Mouse (Mus musculus) right cerebral cortex, postnatal 10 days (tissue): ENCODE data around the gene Gm27021.

Source experiments
- DNase-seq, 2 experiments: peaks; one replicate each; pipeline ENCODE4 v3.0.0; 2021; ENCODE audit warnings: low spot score in 2 of 2

Gm27021 gene

GRCm38 (mm10) chr8:120642031-120642662 is 25.7 kb downstream of the Gm27021 start:
- DNase-seq: no peak

- no peak for DNase-seq
These were observed 26.6 kb downstream of the Gm27021 start for GRCm38 (mm10) chr8:120641245-120641644.

- DNase-seq: peak; percentile 51 to 57
These were observed 33.5 kb downstream of the Gm27021 start for GRCm38 (mm10) chr8:120634329-120634839.

GRCm38 (mm10) chr8:120633665-120634271 is 34.1 kb downstream of the Gm27021 start:
- DNase-seq: peak; percentile 41 to 49

DNA sequence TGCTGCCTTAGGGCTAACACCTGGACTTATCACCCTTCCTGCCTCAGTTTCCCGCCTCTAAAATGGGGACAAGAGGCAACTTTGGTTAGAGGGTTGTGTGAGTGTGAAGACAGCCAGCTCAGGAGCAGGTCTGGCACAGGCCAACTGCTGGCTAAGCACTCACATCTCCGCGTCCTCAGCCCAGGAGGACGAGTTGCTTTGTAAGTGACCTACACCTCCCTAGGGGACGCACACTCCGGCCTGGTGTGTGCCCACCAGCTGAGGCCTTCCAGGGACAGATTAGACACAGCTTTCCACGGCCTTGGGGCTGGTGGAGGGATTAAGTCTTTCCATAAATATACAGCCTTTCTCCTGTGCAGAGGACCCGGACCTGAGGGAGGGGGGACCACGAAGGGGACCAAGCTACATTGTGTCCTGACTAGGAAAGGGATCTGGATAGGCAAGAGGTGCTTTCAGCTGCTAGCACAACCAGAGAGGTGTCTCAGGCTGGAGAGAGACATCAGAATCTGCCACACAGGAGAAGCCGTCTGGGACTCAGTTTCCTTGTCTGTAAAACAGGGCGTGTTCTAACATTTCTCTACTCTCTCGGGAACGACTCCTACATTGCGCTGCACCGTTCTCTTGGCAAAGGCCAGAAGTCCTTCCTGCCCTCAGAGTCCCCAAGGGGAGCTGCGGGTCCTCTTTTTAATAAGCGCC is 34.8 kb downstream of the Gm27021 start:
- DNase-seq: no peak

DNA sequence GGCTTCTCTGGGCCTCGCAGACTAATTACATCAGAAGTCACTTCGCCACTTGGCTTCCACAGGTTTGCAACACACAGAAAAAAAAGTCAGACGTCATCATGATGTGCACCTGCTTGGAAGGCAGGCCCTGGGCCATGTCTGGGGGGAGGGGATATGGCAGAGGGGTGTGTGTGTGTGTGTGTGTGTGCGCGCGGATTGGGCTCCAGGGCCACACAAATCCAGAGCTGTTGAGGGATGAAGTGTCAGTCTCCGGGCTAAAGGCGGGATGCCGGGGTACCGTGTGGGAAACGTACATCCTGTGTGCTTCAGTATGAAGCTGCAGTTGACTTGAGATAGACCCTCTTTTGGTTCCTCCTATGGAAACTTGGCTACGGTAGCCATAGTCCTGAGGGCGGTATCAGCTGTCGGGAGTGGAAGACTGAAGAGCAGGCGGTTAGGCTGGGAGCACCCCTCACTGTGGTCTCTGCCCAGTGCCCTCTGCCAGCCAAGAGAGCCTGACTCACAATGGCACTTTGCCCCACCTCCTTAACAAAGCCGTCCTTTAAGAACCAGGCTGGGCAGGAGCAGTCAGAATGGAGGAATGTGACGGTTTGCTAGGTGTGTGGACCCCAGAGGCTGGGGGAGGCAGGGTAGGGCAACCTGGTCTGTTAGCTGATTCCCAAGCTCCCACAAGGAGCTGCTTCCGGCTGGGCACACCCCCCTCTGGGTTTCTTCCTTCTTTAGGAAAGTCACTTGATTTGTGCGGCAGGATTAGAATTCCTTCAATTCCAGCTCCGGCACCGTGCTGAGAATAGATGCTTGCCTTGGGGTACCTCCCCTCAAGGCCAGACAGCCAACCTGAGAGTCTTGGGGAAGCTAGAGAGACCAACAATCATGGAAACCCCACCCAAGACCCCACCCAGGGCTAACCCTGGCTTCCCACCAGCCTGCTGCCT is 36.2 kb downstream of the Gm27021 start:
- DNase-seq: no peak

DNA sequence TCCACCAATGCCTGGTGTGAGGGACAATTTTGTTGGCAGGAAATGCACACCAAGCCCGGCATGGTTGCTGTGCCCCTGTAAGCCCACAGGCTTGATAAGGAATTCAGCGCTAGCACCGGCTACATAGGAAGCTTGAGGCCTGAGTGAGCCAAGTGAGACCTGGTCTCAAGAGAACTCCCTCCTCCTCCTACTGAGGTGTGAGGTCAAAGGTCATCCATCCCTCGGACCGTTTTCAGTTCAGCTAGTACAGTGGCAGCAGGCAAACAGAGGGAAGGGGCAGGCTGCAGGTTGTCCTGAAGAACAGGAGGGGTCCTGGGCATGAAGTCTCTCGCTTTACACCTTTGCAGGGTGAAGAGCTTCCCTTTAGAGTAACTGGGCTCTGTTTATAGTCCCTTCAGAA is 37.0 kb downstream of the Gm27021 start:
- no peak for DNase-seq

DNA sequence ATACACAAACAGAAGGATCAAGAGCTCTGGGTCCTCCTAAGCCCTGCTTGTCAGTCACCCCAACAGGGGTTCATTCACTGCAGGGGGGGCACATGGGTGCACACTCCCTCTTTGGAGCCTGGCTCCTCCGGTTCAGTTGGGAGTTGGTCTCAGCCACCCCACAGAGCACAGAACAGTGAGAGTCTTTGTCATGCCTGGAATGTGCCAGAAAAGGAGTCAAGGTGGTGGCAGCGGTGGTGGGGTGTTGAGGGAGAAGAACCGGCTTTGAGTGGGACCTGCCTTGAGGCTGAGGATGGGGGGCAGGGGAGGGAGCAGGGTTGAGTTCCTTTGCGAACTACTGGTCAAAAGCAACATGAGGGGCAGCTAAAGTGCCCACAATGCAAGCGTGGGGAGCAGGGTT is 37.8 kb downstream of the Gm27021 start:
- no peak for DNase-seq

GRCm38 (mm10) chr8:120627298-120627697 is 40.6 kb downstream of the Gm27021 start:
- no peak for DNase-seq

DNA sequence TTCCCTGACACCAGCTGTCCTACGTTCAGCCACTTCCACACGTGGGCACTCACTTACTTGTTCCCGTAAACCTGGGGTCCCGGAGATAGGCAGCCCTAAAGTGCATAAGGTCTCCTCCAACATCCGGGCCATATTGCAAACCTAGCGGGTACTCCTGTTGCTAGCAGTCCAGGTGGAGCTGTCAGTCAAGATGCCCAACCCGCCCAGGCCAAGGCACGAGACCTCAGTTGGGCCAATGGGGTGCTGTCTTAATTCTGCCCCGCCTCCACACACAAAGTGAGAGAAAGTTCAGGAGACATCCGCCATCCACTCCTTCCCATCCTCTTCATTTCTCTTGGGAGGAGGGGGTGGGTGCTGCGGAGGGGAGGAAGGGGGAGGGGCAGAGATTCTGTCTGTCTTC is 41.4 kb downstream of the Gm27021 start:
- DNase-seq: no peak

- no peak for DNase-seq
These were observed 44.3 kb downstream of the Gm27021 start for GRCm38 (mm10) chr8:120623608-120624007.

DNA sequence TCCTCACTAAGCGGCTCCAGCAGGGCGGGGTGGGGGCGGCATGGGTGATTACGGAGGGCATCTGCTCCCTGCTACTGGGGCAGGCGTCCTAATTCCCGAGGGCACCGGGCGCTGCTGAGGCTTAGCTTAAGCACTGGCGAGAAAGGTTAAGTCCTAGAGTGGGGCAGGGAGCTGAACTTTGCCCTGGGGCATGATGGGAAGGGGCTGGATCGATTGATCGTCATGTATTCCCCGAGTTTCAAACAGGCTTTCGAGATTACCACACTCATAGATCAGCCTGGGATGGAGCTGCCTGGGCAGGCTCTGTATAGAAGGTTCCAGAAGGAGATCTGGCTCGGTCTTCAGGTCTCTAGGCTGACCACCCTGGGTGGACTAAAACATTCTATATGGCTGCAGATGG is 45.7 kb downstream of the Gm27021 start:
- DNase-seq: no peak

DNA sequence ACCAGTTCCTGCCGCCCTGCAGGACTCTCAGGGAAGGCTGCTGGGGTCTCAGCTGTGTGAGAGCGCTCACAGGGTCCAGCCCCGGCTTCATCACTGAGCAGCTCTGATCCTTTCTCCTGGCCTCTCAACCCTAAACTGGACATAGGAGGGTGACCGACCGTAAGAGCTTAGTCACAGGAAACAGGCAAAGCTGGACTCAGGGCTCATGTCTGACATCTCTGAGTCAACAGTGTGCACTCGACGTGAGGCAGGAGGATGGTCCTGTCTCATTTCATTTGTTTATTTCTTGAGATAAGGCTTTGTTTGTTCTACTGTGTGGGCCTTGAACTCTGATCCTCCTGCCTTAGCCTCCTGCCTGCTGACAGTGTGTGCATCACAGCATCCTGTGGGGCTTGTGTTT is 47.4 kb downstream of the Gm27021 start:
- no peak for DNase-seq

DNA sequence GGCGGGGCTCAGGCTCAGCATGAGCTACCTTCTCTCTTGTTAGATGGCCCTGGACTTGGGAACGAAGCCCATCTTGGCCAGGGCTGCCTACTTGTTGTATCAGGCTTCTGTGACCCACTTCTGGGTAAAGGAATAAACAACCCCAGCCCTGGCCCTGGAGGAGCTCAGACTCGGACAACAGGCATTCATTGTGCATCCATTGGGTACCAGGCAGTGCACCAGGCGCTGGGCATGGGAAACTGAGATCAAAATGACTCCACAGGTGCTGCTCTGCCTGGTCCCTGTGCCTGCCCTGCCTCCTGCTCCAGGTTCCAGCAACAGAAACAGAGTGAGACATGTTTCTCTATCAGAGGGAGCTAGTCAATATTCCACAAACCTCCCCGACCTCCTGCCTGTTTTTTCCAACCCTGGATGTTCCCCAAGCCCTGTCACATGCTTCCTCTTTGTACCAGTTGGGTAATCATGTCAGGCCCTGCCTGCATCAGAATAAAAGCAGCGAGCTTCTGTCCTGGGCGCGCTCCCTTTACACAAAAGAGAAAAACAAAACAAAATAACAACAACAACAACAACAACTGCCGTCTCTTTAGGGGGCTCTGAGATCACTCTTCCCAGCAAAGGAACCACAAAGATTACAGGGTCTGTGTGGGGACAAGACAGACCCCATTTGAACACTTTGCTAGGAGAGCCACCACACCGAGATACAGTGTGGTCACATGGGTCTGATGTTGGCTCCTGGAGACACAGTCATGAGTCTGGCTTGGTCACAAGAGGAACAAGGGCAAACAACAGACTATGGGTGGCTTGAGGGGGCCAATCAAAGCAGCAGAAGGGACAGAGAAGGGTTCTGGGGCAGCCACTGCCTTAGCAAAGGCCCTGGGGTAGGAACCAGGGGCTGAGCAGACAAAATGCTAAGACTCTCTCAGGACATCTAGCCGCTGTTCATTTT is 48.4 kb downstream of the Gm27021 start:
- DNase-seq: peak; percentile 71 to 73

DNA sequence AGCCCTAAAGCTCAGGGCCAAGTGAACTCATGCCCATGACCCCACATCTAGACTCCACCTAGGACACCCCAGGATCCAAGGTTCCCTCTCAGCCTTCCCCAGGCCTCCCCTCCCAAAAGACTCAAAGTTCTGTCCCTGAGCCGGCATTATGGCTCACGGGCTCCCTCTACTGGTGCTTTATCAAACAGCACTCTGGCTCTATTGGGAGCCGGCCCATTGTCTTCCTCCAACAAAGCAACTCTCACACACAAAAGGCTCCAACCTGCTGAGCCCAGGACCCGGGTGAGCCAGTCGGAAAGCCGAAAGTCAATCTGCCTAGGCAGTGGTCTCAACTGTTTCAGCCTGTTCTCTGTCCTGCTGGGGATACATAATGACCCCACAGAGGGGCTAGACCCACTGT is 49.8 kb downstream of the Gm27021 start:
- peak; percentile 59 to 77 for DNase-seq

DNA sequence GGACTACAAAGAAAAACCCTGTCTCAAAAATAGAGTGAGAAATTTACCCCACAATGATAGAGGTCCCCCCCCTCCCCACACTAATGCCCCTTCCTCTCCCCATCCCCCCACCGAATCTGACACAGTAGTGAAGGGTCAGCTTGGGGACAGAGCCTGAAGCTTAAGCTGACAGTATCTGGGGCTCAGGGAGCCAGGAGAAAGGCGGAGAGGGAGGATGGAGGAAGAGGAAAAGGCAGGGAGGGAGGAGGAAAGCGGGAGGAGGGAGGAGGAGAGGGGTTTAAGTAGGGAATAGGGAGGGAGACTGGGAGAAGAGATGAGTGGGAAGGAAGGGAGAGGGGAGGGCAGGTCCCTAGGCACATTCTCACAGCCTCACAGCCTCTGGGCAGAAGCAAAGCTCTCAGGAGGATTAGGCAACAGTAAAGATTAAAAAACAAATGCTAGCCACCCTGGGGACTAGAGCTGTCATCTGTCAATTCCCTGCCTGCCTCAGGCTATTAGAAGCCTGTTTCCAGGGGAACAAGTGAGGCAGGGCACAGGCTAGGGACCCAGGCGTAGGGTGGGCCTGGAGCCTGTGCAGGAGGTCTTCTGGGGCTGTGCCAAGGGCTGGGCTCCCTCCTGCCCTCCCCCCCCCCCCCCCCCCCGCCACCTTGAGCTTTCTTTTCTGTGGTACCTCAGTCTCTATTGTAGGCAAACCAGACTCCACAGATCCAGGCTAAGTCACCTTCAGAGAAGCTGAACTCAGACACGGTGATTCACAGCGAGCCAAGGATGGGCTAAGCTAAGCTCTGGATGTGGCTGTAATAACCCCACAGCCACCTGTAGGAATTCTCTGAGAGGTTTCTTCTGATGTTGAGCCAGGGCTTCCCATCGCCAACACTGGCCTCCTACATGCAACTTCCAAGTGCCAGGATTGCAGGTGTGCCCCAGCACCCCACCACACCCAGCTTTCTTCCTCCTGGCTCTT is 50.9 kb downstream of the Gm27021 start:
- no peak for DNase-seq

DNA sequence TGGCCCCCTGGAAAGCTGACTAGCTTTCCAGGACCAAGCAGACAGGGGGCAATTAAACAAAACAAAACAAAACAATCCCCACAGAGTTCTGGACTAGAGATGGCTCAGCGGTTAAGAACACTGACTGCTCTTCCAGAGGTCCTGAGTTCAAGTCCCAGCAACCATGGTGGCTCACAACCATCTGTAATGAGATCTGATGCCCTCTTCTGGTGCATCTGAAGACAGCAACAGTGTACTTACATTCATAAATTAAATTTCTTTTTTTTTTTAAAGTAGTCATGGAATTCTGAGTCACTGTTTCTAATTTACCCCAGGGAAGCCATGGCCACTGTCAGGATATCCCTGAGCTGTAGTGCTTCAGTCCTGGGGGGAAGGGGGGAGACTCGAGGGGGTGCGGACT is 53.4 kb downstream of the Gm27021 start:
- DNase-seq: no peak

- no peak for DNase-seq
These were observed 57.1 kb downstream of the Gm27021 start for GRCm38 (mm10) chr8:120610824-120611223.

DNA sequence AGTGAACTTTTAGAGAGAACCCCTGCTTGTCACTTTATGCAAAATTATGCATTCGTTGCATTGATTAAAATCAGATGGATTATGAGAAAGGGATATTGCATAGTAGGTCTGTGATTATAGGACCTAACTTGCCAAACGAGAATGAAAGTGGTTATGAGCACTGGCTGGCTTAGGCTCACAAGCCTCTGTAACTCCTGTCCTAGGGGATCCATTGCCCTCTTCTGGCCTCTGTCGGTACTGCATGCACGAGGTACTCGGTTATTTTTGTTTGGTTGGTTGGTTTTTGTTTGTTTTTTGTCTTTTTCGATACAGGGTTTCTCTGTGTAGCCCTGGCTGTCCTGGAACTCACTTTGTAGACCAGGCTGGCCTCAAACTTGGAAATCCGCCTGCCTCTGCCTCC is 60.0 kb downstream of the Gm27021 start:
- DNase-seq: peak; percentile 77 to 85

- no peak for DNase-seq
These were observed 60.4 kb downstream of the Gm27021 start for GRCm38 (mm10) chr8:120607460-120607859.
